Mouse (Mus musculus): ENCODE results near the gene Ss18l2. TPM values are rescaled to one million over a fixed set of nuclear protein-coding genes. Genes with fewer than 3 reads are reported as not detected.

The Ss18l2 gene
- total RNA-seq, 2 experiments from 2014 or later: 80.2 to 85.8 TPM

DNA sequence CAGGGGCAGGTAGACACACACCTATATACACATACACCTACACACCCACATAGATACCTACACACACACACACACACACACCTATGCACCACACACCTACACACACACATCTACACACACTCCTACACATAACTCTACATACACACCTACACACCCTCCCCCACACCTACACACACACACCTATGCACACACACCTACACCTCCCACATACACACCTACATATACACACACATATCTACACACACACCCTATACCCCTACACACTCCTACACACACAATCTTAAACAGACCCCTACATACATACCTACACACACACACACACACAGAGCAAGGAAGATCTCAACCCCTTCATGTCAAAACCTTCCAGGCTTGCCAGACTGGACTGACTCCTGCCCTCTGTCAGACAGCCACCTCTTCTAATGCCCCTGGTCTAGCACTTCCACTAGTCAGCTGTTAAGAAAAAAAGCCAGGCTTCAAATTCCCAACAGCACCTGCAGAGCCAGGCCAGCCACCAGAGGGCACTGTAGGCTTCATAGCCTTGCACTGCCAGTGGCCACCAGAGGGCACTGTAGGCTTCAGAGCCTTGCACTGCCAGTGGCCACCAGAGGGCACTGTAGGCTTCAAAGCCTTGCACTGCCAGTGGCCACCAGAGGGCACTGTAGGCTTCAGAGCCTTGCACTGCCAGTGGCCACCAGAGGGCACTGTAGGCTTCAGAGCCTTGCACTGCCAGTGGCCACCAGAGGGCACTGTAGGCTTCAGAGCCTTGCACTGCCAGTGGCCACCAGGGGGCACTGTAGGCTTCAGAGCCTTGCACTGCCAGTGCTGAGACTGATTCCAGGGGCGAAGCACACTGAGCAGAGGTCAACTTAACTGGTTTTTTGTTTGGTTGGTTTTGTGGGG lies 12.7 kb upstream of the Ss18l2 start:
- peak; percentile 84 for DNase-seq

DNA sequence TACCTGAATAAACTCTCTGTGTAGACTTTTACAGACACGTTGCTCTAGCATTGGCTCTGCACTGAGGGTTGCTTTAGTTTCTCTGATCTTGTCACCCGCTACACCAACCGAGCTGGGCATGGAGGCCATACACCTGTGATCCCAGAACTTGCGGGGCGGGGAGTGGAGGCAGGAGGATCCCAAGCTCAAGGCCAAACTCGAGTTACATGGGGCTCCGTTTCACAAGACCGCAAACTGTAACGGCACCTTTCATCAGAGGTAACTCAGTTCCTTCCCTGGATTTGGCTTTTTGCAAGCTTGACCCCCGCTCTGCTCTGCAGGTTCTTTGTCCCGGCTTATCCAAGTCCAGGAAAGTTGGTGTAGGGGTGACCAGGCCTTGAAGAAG lies 5.9 kb upstream of the Ss18l2 start:
- no peak for DNase-seq

DNA sequence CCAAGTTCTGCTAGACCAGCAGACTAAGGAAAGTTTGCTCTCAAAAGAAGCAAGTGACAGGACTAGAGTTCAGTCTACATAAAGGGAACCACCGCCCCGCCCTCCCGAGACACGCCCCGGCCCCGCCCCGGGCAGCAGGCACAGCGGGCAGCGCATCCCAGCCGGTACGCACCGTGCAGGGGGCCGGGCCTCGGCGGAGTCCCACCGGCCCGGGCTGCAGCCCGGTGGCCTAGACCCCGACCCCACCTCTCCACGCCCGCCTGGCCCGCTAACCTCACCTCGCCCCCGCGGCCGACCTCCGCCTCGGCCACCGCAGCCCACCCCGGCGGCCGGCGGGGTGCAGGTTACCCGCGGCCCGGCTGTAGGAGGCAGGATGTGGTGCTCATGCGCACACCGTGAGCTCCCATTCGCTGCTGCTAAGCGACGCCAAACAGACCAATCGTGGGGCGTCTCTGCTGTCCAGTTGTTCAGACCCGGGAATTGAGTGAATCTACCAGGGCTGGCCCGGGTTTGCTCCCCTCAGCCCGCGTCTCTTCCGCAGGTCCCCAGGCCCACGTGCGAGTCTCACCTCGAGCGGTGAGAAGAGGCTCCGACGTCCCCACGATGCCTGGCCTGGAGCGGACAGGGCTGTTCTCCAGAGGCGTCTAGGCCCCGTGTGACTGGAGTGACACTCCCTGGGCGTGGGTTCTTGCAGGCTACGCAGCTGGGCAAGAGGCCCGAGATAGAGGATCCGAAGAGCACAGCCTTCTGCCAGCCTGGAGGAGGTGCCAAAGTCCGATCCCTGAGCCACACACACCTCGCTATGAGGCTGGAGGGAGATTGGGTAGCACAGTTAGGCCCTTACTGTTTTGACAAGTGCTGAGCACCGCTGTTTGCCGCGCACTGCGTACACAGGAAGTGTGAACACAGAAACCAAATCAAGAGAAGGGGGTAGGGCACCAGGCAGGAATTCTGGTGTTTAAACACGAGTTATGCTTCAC lies 5.2 kb upstream of the Ss18l2 start, which contains the start of gene Sec22c:
Gene Sec22c, minus strand, starts transcription at position 845 of the 980 bp plus-strand sequence.
- DNase-seq: peak; percentile 85

DNA sequence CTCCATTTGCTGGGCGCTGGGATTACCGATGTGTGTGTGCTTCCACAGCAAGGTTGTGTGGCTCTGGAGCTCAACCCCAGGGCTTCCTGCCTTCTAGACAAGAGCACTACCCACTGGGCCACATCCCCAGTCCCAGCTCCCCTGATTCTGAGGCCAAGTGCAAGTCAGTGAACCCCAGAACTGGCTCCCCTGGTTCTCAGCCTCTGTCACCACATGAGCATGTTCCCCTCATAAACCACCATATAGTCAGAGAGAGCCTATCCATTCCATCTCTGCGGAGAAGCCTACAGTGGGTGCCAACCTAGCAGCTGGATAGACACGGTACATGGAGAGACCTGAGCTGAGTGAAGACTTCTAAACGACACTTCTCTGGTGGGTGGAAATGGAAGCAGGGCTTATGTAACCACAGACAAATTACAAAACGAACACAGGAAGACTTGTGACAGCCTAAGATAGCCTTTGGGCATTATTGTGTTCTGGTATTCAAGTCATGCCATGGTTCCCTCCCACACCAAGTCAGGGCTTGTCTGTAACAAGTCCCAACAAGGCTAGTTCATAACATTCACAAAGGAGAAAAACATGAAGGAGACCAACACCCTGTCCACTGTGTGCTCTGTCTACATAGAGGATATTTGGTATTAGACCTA lies 4.0 kb upstream of the Ss18l2 start:
- no peak for DNase-seq

DNA sequence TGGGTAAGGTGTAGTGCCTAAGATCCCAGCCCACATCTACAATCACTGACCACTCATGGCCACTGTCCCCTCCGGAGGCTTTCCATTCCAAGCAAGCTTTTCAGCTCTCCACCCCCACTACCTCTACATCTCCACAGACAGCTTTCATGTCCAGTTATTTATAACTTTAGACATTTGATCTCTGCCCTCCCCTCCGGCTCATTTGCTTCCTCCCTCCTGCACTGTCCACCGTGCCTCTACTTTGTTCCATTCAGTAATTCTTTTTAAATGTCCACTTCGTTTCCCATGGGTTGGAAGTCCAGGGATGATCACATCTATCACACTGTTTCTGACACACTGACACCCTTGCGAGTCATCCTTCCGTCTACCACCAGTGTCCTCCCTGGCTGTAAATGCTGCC lies 2.3 kb upstream of the Ss18l2 start:
- DNase-seq: no peak

GRCm38 (mm10) chr9:121708506-121709486 lies 1.3 kb upstream of the Ss18l2 start:
- DNase-seq: no peak

DNA sequence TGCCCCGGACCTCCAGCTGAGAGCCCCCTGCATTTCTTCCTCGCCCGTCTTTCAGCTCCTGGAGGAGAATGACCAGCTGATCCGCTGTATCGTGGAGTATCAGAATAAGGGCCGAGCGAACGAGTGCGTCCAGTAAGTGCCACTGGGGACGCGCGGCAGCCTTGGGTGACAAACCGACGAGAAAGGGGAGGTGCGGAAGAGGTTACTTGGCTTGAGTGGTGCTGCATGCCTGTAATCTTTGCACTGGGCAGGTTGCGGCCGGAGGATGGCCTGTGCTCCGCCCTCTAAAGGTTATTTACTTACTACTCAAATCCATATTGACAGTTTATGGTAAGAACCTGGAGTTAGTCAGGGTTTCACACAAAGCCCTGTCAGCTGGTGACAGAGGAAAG lies 451 bp downstream of the Ss18l2 start:
- no peak for DNase-seq

DNA sequence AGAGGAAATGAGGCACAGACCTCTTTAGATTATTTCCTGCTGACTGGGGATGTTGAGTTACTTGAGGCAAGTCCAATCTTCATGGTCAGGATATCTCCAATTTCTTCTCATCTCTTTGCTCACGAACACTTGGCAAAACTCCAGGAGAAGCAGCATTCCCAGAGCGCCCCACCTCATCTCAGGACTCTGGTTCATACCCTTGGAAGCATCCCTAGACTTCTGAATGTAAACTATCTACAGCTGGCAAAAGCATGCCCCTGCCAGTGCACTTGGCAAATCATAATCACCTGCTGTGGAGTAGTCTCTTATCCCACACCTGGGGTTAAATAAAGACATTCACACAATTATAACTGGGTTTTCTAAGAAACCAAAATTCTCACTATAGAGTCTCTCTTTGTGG lies 6.9 kb downstream of the Ss18l2 start:
- no peak for DNase-seq

- peak; percentile 22 for DNase-seq
Observed at GRCm38 (mm10) chr9:121718070-121718705, 8.1 kb downstream of the Ss18l2 start.

DNA sequence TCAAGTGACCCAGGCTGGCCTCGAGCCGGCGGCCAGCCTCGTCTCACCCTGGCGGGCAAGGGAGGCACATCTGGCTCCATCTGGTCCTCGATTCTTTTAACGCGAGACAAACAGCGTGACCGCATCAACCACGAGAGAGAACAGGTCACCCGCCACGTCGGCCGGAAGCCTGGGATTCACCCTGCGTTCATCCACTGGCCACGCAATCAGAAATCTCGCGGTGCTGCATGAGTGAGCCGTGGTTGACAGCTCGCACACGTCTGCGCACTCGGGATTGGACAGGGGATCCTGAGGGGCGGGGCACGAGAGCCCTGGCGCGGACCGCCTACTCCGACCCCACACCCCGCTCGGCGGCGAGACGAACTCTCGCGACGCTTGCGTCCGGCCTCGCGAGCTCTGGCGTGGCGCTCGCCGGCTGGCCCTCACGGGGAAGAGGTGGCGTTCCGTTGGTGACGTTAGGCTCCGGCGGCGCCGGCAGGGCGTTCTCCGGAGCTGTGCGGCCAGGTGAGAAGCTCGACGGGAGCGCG lies 8.7 kb downstream of the Ss18l2 start, which contains the start of gene Nktr:
Gene Nktr, plus strand, starts transcription at position 378 of the 527 bp plus-strand sequence.
- peak; percentile 96 for DNase-seq

- DNase-seq: peak; percentile 69
Observed at GRCm38 (mm10) chr9:121719347-121720331, 9.5 kb downstream of the Ss18l2 start.

DNA sequence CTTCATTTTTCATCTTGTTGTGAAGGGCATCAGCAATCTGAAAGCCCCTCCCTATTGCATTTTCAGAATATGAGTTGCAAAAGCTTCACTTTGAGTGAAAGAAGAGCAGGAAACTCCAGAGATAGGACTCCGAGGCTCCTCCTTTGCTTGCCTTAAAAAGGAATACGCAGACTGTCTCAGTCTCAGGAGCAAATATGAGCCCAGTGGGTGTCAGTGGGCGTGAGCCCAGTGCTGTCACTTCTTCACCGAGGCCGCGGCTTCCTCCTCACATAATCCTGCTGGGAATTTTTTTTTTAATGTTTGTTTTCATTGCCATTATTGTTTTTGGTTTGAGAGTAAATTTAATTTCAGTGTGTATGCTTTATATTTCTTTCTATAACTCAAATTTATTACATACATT lies 30.4 kb downstream of the Ss18l2 start:
- no peak for DNase-seq

DNA sequence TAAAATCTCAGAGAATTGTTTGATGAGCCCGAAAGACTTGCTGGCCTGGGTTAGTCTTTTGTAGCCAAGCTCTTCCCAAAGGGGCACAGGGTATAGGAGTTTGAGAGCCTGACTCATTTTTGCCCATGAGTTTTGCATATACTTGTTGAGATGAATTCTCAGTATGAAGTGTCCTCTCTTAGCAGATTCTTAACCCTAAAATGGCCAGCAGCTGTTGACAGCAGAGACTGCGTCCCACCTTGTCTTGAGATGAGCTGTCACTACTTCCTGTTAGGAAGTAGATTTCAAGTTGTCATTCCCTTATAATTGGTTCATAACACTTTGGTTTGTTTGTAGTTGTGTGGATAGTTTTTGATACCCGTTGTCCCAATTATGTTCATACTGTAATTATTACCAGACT lies 31.0 kb downstream of the Ss18l2 start:
- DNase-seq: no peak

GRCm38 (mm10) chr9:121744051-121744450 lies 33.9 kb downstream of the Ss18l2 start:
- no peak for DNase-seq

DNA sequence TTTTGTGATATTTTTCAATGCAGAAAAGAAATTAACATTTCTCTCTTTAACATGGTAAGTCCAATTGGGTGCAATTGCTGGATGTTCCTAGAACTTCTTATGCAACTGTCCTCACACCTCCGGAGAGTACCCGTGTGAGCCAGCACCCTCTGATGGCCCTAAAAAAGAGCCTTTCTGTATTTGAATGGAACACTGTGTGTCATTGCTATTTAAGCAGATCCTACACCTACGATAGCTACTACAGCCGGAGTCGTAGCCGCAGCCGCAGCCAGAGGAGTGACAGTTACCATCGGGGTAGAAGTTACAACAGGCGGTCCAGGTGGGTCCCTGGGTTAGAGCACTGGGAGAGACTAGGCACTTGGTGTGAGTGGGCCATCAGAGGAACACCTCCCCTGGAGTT lies 42.6 kb downstream of the Ss18l2 start:
- DNase-seq: no peak

GRCm38 (mm10) chr9:121754624-121755023 lies 44.5 kb downstream of the Ss18l2 start:
- no peak for DNase-seq

DNA sequence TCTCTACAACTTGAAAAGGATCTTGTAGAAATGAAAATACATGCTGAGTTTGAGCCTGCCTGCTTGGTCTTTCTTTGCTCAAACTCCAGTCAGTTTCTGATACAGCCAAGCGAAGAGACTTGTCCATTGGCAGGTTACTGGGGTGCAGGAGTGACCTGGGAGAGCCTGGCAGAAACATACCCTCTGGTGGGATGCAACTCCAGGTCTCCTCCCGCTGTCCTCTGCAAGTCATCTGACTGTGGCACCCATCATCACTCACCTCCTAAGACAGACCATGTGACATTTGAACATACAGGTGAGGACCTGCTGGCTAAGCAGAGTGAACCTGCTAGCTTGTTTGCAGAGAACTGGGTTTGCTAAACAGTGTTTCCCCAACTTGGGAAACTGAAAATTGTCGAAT lies 46.7 kb downstream of the Ss18l2 start:
- DNase-seq: no peak

GRCm38 (mm10) chr9:121757432-121757831 lies 47.3 kb downstream of the Ss18l2 start:
- no peak for DNase-seq

Measured in gastrocnemius, postnatal 10 days (tissue).